12 mouse cellular contexts compared by ENCODE assay signal in the genomic region with DNA sequence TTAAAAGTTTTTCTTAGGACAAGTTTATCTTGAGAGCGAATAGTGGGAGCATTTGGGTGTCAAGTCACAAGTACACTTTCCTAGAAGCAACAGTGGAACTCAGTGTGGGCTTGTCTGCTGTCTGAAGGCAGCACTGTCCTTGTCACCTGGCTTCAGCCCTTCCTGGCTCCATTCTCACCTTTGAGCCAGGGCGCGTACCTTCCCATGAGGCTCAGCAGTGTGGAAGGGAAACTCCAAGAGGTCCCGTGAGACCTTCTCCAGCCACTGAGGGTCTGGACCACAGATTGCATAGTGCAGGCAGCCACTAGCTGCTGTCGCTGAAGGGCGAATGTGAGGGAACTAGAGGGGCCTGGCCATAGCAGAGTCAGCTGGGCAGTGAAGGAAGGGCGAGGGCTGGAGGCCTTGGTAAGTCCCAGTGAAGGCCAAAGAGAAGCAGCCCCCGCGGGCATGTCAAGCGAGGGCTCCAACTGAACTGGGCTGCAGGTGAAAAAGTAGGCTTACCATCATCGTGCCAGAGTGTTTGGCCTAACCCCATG. TPM values are rescaled to one million over a fixed set of nuclear protein-coding genes. Genes with fewer than 3 reads are reported as not detected.
DNase-seq lines count a peak whose midpoint lies in the region; ATAC-seq and TF ChIP-seq lines count a peak whose summit lies in the region.
"Had no signal": no experiment of that assay in that cellular context is flagged by ENCODE, and none has a peak within 500 bp of the region (broad histone marks: within the 10 kb centered on the region; RNA-seq: fewer than 3 reads in every experiment).

No protein-coding gene starts in this region.

- no peak overlapping the region for H3K9ac ChIP-seq in kidney, embryonic 14.5 days (ENCODE audit: low read depth, low read length)
- H3K9ac ChIP-seq: heart, embryonic 12.5 days had no signal

- 56% methylated on average over 11 of the region's 11 CpGs for WGBS in kidney, adult 2 months
- WGBS in kidney, embryonic 14.5 days, result 61% methylated on average over 11 of the region's 11 CpGs
- 40% methylated on average over 11 of the region's 11 CpGs for WGBS in midbrain, embryonic 10.5 days

- H3K4me3 ChIP-seq in kidney, adult 2 months (ENCODE audit: insufficient read depth, low read depth, low read length), result no peak overlapping the region
- H3K4me3 ChIP-seq in kidney, embryonic 14.5 days (ENCODE audit: low read length), result no peak overlapping the region
- no peak overlapping the region for H3K4me3 ChIP-seq in midbrain, embryonic 10.5 days
- H3K4me3 ChIP-seq: heart, embryonic 12.5 days had no signal

- H3K27ac ChIP-seq in kidney, adult 2 months (ENCODE audit: insufficient read depth, low read depth, low read length), result peak overlapping the region; percentile 83
- H3K27ac ChIP-seq in kidney, embryonic 14.5 days (ENCODE audit: low read depth, low read length), result no peak overlapping the region
- no peak overlapping the region for H3K27ac ChIP-seq in midbrain, embryonic 10.5 days (replicated peaks)
- H3K27ac ChIP-seq: macrophage had no signal

- H3K4me1 ChIP-seq in kidney, adult 2 months (ENCODE audit: control insufficient read depth, insufficient read depth, low read length), result peaks cover 34% of the 10 kb centered on the region
- 0 out of 2 replicates have a peak, but pooled peaks cover 11% of the 10 kb centered on the region for H3K4me1 ChIP-seq in kidney, embryonic 14.5 days (ENCODE audit: control insufficient read depth, insufficient read depth, low read length)
- peaks cover 24% of the 10 kb centered on the region for H3K4me1 ChIP-seq in midbrain, embryonic 10.5 days

- H3K9me3 ChIP-seq in kidney, embryonic 14.5 days (ENCODE audit: control insufficient read depth, low read length), result no peaks in the 10 kb centered on the region
- no peaks in the 10 kb centered on the region for H3K9me3 ChIP-seq in midbrain, embryonic 10.5 days (replicated peaks)
- H3K9me3 ChIP-seq: heart, embryonic 12.5 days had no signal

- no peaks in the 10 kb centered on the region for H3K27me3 ChIP-seq in kidney, adult 2 months (replicated peaks; ENCODE audit: control insufficient read depth, insufficient read depth, low read length)
- no peaks in the 10 kb centered on the region for H3K27me3 ChIP-seq in kidney, embryonic 14.5 days (ENCODE audit: control insufficient read depth, insufficient read depth, low read length)
- no peaks in the 10 kb centered on the region for H3K27me3 ChIP-seq in Patski
- H3K27me3 ChIP-seq in midbrain, embryonic 10.5 days (ENCODE audit: low read depth, poor library complexity, severe bottlenecking), result peaks cover 64% of the 10 kb centered on the region

- no peak for TF ChIP-seq POLR2A in kidney, adult 2 months (IDR thresholded peaks at IDR 0.05; ENCODE audit: low read depth, low read length)

- no peak for TF ChIP-seq CTCF in kidney, adult 2 months (conservative IDR thresholded peaks at IDR 0.05; ENCODE audit: insufficient read depth, insufficient read length, low read depth, low read length)
- TF ChIP-seq CTCF in Patski (IDR thresholded peaks at IDR 0.05), result no peak

- CTCF ChIA-PET in Patski (lab: Charles Lee), result interaction anchor here (1.3 to 2.0 kb wide), 2 partner anchors 37 to 75 kb away, joined by 3 to 5 read pairs; no protein-coding TSS in a partner anchor

- H3K36me3 ChIP-seq in kidney, adult 2 months (ENCODE audit: control insufficient read depth, insufficient read depth, low read length), result no peaks in the 10 kb centered on the region
- H3K36me3 ChIP-seq in kidney, embryonic 14.5 days (ENCODE audit: control insufficient read depth, insufficient read depth, low read length), result no peaks in the 10 kb centered on the region
- H3K36me3 ChIP-seq in midbrain, embryonic 10.5 days, result no peaks in the 10 kb centered on the region
- H3K36me3 ChIP-seq: heart, embryonic 12.5 days had no signal

- 0 out of 2 replicates have a peak, but pooled peaks have one; percentile 11 for ATAC-seq in cerebellum, adult (ENCODE audit: insufficient number of reproducible peaks, low FRiP score, low TSS enrichment)
- ATAC-seq in kidney, embryonic 14.5 days (ENCODE audit: low FRiP score, low TSS enrichment), result no peak
- ATAC-seq in Patski, result peak; percentile 59

- in situ Hi-C loops in Patski (cut with MboI; ENCODE audit: low pct_unique_long_range_greater_than_20kb), result loop anchor here (10.0 kb wide), 1 partner anchor 598 kb away; no protein-coding TSS in a partner anchor

- H3K4me2 ChIP-seq in kidney, embryonic 14.5 days (replicated peaks; ENCODE audit: low read depth, low read length), result no peak overlapping the region
- H3K4me2 ChIP-seq: heart, embryonic 12.5 days had no signal

- DNase-seq in cerebellum, postnatal 4 days (ENCODE audit: low spot score in 2 of 2), result no peak
- peak; percentile 52 for DNase-seq in kidney, adult 2 months
- DNase-seq in Patski (ENCODE audit: low read depth, low spot score), result no peak
- peak; percentile 39 to 52 for DNase-seq in kidney, postnatal 36 days
- DNase-seq in midbrain, embryonic 10.5 days (ENCODE audit: low spot score), result no peak
- no peak for DNase-seq in spleen, postnatal 10 days (ENCODE audit: low spot score in 2 of 2)
- DNase-seq: lung, adult 2 months; right cerebral cortex, adult 18-20 months had no signal

- POLR2A ChIA-PET in Patski (lab: Charles Lee), result interaction anchor here (0.6 kb wide), 1 partner anchor 30 kb away, joined by 3 read pairs; no protein-coding TSS in a partner anchor

RNA-seq across cellular contexts. Expression of a gene that starts 7.5 kb away (rescaled TPM):
- 6.2 and 6.8 TPM in 2 replicates for polyA plus RNA-seq in kidney, adult 2 months (2012; rRNA removed)
- polyA plus RNA-seq in kidney, embryonic 14.5 days (2014; fragmentation: Nextera tagmentation; extraction: Ambion mirVana), result 6.2 and 6.4 TPM in 2 replicates
- polyA plus RNA-seq in Patski (2021), result 0.21 TPM
- 0.96 and 1.1 TPM in 2 replicates for polyA plus RNA-seq in midbrain, embryonic 10.5 days (2016; fragmentation: Nextera tagmentation; extraction: Ambion mirVana)

Comparison
In these comparisons a context has a peak if more than half of its experiments do, and no peak if none do; other contexts are left out.
1. DNase-seq: peak in kidney, adult 2 months (single experiment) and kidney, postnatal 36 days (2 of 2); none in cerebellum, postnatal 4 days (0 of 2), Patski (single experiment), midbrain, embryonic 10.5 days (single experiment) and spleen, postnatal 10 days (0 of 2).